Mouse (Mus musculus) adrenal gland (tissue): ENCODE measurements around the gene Xlr3c.
"Not testable (repeated sequence)": the region's sequence is repeated elsewhere in the genome, so short reads cannot be mapped to it uniquely, and the experiment has no call there.

Source experiments
- intact Hi-C: fragments of 180-260 bp; cut with DNase I; formaldehyde crosslinking; loops from one replicate; pipeline ENCODE4 v1.15.1; 2025
- long read RNA-seq, 2 experiments: library from polyadenylated mRNA; unstranded; transcript quantifications; one replicate each; pipeline ENCODE4 v2.0.0; 2020; ENCODE audit warnings: borderline replicate concordance in 1 of 2; ENCODE audit not compliant: insufficient replicate concordance in 1 of 2

Xlr3c gene
- long read RNA-seq, experiment 1, result 0 reads
- long read RNA-seq, experiment 2, result 0 reads

DNA sequence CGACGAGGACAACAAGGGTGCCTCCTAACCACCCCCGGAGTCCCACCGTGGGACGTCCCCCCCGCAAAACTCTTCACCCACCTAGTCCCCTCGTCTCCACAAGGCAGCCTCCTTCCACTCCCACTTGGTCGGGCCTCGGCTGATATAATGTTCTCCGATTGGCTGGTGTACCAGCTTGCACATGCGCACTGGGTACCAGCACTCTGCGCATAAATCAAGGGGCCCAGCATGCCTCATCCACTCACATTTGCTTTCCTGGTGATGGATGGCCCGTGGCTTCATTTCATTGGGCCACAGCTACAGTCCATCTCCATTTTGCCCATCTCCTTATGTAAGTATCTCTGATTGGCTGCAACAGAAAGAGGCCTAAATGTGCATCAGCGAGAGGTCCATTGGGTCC lies at the start of gene Xlr3c:
TSS of gene Xlr3c (minus strand) at position 121 of the 400 bp plus-strand sequence.
- intact Hi-C loops, result not testable (repeated sequence)

GRCm38 (mm10) chrX:73312522-73312921 lies 47.3 kb upstream of the Xlr3c start:
- intact Hi-C loops, result loop anchor here (5.0 to 10.0 kb wide), 3 partner anchors 100 to 182 kb away; partner anchors contain the start of gene Zfp92

GRCm38 (mm10) chrX:73295745-73296144 lies 30.6 kb upstream of the Xlr3c start:
- intact Hi-C loops, result not testable (repeated sequence)

DNA sequence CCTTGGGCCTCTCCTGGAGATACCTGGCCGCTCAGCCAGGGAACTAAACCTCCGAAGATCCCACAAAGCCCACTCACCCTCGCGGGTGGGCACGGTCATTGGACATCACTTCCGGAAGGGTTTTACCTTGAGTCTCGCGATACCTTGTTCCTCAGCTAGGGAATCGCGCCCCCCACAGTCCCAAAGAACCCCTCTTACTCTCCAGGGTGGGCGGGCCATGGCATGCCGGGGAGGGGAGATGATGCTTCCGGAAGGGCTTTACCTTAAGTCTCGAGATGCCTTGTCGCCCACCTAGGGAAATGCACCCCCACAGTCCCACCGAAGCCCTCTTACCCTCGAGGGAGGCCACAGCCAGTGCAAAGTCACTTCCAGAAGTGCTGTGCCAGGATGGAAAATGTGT lies 27.7 kb upstream of the Xlr3c start, which contains the start of the genes Xlr5a and Xlr5c:
TSS of gene Xlr5a (minus strand) at position 101 of the 400 bp plus-strand sequence.
TSS of gene Xlr5c (minus strand) at position 101 of the 400 bp plus-strand sequence.
- intact Hi-C loops, result not testable (repeated sequence)

GRCm38 (mm10) chrX:73262428-73262827 lies 2.8 kb downstream of the Xlr3c start:
- intact Hi-C loops, result not testable (repeated sequence)

- intact Hi-C loops, result not testable (repeated sequence)
Observed at GRCm38 (mm10) chrX:73242821-73243325, 22.3 kb downstream of the Xlr3c start, which contains the start of gene Xlr4c. TSS of gene Xlr4c (minus strand) at chrX:73243130.

DNA sequence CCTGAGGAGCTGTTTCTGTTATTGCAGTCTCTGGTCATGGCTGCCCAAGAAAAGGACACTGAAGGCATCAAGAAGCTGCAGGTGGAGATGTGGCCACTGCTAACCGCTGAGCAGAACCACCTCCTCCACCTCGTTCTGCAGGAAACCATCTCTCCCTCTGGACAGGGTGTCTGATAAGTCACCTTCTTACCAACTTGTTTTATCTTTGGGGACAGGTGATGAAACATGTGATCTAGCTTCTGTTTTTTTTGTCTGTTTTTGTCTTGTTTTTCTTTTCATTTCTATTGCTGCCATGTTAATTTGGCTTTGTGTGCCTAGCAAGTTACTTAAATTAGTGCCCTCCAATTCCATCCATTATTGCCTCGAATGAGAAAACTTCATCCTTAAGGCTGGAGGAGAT lies 35.9 kb downstream of the Xlr3c start:
- intact Hi-C loops, result no loop called here

DNA sequence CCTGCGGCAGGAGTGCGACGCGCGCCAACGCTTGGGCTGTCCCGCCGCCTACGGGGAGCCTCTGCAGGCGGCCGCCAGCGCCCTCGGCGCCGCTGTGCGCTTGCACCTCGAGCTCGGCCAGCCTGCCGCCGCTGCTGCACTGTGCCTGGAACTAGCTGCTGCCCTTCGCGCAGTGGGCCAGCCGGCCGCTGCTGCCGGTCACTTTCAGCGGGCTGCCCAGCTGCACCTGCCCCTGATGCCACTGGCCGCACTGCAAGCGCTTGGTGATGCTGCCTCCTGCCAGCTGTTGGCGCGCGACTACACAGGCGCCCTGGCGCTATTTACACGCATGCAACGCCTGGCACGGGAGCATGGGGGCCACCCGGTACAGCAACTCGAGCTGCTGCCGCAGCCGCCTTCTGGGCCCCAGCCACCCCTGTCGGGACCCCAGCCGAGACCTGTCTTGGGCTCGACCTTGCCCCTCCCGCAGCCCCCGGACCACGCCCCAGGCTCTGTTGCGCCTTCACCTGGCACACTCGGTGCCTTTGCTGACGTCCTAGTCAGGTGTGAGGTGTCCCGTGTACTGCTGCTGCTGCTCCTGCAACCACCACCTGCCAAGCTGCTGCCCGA lies 36.5 kb downstream of the Xlr3c start:
- intact Hi-C loops, result no loop called here

GRCm38 (mm10) chrX:73227914-73228605 lies 37.1 kb downstream of the Xlr3c start, which contains the start of gene F8a:
TSS of gene F8a (plus strand) at chrX:73228291.
- intact Hi-C loops, result no loop called here

GRCm38 (mm10) chrX:73225365-73225764 lies 39.8 kb downstream of the Xlr3c start:
- intact Hi-C loops, result no loop called here

DNA sequence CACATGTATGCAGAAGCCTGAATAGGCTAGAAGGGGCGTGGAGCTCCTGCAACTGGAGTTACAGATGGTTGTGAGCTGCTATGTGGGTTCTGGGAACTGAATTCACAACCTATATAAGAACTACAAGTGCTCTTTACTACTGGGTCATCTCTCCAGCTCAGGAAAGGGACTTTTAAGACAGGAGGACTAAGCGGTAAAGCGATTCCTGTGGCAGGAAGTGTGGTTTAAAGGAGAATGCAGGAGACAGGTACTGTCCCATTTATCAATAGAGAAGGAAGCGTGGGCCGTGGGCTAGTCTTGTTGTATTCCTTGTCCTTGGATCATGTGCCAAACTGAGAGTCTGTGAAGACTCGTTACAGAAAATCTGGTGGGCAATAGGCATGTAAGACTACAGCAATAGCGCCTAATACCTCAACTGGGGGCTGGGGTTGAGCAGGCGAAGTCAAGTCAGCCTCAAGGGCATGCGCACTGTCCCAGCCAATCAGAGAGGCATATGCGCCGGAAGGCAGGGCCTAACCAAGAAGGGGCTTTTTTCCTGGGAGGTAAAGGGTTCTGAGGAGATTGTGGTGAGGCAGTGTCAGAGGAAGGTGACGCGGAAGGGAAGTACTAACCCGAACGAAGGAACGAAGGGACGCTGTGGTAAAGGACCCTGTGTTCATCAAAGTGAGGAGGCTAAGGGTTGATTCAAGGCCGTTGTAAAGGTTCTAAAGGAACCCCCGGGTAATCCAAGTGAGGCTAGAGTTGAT lies 51.2 kb downstream of the Xlr3c start, which contains the start of gene Xlr4b:
TSS of gene Xlr4b (plus strand) at position 515 of the 746 bp plus-strand sequence.
- intact Hi-C loops, result not testable (repeated sequence)
